Mouse (Mus musculus): ENCODE results near the gene Iqub.

The Iqub gene

DNA sequence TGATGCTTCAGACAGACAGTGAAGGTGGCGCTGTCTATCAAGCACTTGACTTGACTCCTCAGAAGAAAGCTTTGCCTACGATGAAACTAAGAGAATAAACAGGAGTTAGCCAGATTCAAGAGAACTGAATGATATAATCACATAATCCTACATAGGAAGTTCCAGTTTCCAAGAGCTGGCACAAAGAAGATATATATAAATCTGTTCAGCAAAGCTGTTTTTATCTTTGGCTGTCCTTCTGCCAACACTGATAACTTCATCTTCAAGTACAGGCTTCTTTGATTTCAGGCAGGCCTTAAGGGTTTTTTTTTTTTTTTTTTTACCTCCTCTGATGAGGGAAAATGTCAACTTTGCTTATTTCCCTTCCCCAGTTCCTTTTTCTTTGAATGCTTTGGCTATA is 44.7 kb downstream of the Iqub start:
- DNase-seq = no peak

GRCm38 (mm10) chr6:24456097-24456496 is 58.8 kb downstream of the Iqub start:
- DNase-seq = peak; percentile 12

DNA sequence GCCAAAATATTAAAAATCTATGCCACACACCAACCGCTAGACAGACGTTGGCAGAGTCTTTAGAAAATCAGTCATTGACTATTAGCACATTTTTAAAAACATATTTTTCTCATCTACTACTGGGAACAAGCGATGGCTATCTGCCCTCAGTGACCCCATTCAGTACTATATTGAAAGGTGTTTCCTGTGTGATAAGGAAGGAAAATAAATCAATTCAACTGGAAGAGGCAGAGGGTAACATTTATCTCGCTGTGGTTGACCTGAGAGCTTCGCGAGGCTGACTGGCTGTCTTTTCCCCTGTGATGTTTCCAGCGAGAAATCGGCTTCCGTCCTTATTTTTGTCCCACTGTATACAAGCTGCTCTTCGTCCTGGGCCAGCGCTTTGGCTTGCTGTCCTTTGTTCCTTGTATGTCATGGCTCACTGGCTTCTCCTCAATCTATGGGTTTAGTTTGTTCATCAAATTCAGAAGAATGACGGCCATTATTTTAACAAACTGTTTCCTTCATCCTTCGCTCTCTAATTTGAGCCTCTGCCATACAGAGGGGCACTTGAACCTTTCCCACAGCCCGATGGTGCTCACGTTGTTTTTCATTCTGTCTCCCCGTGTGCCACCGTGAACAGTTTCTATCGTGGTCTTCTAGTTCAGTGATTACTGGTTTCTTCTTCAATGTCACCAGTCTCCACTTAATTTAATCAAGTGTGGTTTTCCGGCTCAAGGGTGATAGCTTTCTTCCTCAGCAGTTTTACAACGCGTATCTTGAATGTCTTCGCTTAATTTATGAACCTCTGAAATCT is 63.6 kb downstream of the Iqub start:
- DNase-seq = no peak

- DNase-seq = no peak
These were observed 64.6 kb downstream of the Iqub start for GRCm38 (mm10) chr6:24450241-24450640.

DNA sequence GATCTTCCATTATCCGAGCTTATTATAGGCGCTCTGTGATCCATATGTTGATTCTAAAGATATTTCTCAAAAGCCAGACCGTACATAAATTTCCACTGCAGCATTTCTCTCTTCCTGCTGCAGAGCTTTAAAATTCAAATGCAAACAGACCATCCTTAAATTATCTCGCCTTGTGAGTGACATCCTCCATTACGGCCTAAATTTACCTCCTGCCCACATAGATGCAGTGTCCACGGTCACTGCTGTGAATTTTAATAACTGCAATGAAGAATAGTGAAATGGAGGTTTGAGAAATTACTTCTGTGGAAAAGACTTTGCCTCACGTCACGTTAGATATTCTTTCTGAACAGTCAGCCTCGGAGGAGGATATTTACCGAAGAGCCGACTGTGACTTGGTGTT is 98.8 kb downstream of the Iqub start:
- DNase-seq = no peak

DNA sequence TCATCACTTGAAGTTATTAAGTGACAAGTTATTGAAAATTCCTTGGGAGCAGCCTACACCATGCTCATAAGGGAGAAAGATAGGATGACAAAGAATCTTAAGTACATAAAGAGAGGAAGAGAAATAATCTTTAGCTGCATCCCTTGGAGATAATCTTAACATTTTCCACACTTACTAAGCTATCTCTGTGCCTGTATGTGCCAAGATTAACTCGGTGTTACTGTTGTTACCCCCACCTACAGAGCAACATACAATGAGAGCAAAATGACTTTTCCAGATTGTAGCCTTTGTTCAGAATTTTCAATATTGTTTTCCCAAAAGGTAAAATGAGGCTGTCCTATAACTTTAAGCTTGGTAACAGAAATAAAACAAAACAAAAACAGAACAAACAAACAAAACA is 99.4 kb downstream of the Iqub start:
- DNase-seq = no peak

DNA sequence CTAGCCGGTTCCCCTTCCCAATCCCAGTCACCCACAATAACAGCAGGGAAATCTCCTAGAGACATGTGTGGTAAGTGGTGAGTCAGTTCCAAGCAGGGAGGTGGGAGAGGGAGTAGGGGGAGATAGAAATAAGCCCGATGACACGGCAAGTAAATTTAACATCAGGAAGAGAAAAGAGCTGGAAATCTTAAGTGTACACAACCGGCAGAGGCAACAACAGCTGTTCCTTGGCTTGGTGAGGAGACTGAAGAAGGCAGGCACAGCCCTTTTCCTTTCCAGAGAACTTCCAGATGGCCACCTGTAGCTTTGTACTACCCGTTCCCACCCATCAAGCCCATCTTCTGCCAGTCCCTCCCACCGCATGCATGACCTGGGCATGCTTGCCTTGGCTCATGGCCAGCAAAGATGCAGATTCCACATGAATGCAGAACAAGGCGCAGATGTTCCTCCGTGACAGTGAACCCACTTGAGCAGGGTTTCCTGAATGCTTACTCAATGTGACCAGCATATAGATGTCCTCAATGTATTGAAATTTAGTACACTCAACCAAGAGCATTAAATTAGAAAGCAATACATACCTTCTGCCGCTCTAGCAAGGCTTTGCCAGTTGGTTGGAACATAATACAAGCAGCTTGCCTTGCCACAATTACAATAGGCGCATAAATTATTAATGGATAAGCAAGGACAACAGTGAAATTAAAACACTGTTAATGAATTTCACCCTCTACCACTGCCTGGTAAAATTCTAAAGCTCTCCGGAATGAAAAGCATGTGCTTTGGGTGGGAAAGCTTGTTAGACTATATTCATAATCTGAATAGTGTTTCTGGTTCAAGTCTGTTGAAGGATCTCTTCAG is 106.1 kb downstream of the Iqub start:
- no peak for DNase-seq

DNA sequence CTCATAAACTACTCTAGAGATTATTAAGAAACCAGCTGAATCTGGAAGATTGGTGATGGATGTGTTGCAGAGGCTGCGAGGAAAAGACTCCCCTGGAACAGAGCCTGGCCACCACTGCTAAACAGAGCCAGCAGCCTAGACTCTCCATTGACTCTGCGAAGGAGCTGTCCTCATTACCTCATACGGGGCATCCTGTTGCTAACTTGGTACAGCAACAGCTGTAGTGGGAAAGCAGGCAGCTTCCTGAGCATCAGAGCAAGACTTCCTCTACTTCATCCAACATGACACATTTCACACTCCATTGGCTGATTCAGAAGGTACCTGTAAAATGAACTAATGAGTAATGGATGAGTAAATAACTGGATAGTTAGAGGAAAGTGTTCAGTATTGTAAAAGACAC is 107.1 kb downstream of the Iqub start:
- no peak for DNase-seq

DNA sequence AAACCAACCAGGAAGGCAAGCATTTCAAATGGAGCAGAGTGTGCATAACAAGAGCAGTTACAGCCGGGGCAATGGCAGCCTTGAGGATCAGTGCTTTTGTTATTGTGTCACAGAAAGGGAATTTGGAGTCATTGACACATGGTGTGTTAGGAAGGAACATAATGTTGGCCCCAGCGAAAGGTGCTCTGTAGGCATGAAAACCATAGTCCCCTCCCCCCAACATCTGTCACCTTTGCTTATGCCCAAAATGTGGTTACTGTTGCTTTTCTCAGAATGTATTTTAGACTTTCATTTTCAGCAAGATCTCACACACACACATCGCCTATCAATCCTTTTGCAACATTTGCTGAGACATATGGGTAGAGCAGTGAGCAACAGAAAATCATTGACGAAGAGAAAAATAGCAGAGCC is 117.6 kb downstream of the Iqub start:
- no peak for DNase-seq

Data from thymus, postnatal 25 days (tissue).